In the genomic region with DNA sequence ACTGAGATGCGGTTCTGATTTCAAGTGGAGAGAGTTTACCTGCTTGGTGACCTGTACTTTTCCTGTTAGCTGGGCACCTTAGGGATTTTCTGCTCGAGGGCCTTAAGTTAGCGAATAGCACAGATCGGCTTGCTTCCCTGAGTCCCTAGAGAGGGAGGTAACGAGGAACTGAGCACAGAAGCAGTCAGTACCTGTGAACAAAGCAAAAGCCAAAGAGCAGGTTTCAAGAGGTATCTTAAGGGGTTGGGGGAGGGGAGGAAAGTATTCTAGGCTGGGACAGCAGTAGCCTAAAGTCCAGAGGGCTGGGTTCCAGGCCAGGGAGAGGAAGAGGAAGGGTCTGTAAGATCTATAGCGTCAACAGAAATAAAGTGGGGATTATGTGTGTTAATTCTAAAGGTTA, we compare ENCODE assay signal across 8 mouse cellular contexts. TPM values are rescaled to one million over a fixed set of nuclear protein-coding genes. Genes with fewer than 3 reads are reported as not detected.
DNase-seq lines count a peak whose midpoint lies in the region; ATAC-seq and TF ChIP-seq lines count a peak whose summit lies in the region.

No protein-coding gene starts in this region.

- peak overlapping the region; percentile 77 for H3K9ac ChIP-seq in embryonic facial prominence, embryonic 13.5 days
- peak overlapping the region; percentile 88 for H3K9ac ChIP-seq in liver, embryonic 16.5 days (ENCODE audit: low read depth, low read length)
- H3K9ac ChIP-seq in neural tube, embryonic 13.5 days: peak overlapping the region; percentile 74; the same call in 1 of the 2 replicates

- DNase-seq in cerebellum, adult 11-12 months: no peak
- DNase-seq in natural killer cell, adult 2 months (ENCODE audit: low spot score in 2 of 2): no peak

- H3K79me2 ChIP-seq in C2C12 (ENCODE audit: control insufficient read depth, insufficient read depth): no peaks in the 10 kb centered on the region

- H3K4me1 ChIP-seq in embryonic facial prominence, embryonic 13.5 days: peaks cover 7% of the 10 kb centered on the region
- peaks cover 11% of the 10 kb centered on the region for H3K4me1 ChIP-seq in liver, embryonic 16.5 days (ENCODE audit: control insufficient read depth, low read depth, low read length)
- H3K4me1 ChIP-seq in neural tube, embryonic 13.5 days (replicated peaks): peaks cover 13% of the 10 kb centered on the region

- no peak overlapping the region for H3K27ac ChIP-seq in embryonic facial prominence, embryonic 13.5 days
- peak overlapping the region; percentile 76 for H3K27ac ChIP-seq in liver, embryonic 16.5 days (ENCODE audit: low read length)
- no peak overlapping the region for H3K27ac ChIP-seq in neural tube, embryonic 13.5 days (replicated peaks)

- 5% methylated on average over 6 of the region's 6 CpGs for WGBS in embryonic facial prominence, embryonic 13.5 days
- WGBS in liver, embryonic 16.5 days (ENCODE audit: insufficient replicate concordance): 4% methylated on average over 6 of the region's 6 CpGs
- 8% methylated on average over 6 of the region's 6 CpGs for WGBS in neural tube, embryonic 13.5 days

- peak overlapping the region; percentile 52 for H3K4me3 ChIP-seq in C2C12 (ENCODE audit: insufficient read depth, poor library complexity, severe bottlenecking)
- peak overlapping the region; percentile 68 for H3K4me3 ChIP-seq in embryonic facial prominence, embryonic 13.5 days
- H3K4me3 ChIP-seq in liver, embryonic 16.5 days (ENCODE audit: low read depth, low read length): peak overlapping the region; percentile 87
- peak overlapping the region; percentile 56 for H3K4me3 ChIP-seq in neural tube, embryonic 13.5 days

- no peak for TF ChIP-seq CTCF in C2C12 (IDR thresholded peaks at IDR 0.05; ENCODE audit: control insufficient read depth, insufficient read depth, insufficient read length)

- no peaks in the 10 kb centered on the region for H3K9me3 ChIP-seq in embryonic facial prominence, embryonic 13.5 days
- no peaks in the 10 kb centered on the region for H3K9me3 ChIP-seq in liver, embryonic 16.5 days (replicated peaks; ENCODE audit: control insufficient read depth, low read length)
- H3K9me3 ChIP-seq in neural tube, embryonic 13.5 days: no peaks in the 10 kb centered on the region

- 0 out of 2 replicates have a peak, but pooled peaks have one; percentile 28 for ATAC-seq in cerebellum, adult (ENCODE audit: insufficient number of reproducible peaks, low FRiP score, low TSS enrichment)
- no peak for ATAC-seq in embryonic facial prominence, embryonic 13.5 days (ENCODE audit: insufficient number of reproducible peaks, insufficient read depth, low FRiP score, low TSS enrichment, low read depth)
- ATAC-seq in inflammation-experienced regulatory T-cells, adult 6 months: peak; percentile 15
- peak; percentile 41 for ATAC-seq in liver, embryonic 16.5 days (ENCODE audit: low read depth)
- ATAC-seq in neural tube, embryonic 13.5 days (ENCODE audit: low read depth): 0 out of 2 replicates have a peak, but pooled peaks have one; percentile 9

- H3K27me3 ChIP-seq in C2C12 (ENCODE audit: control insufficient read depth, insufficient read depth, insufficient read length): no peaks in the 10 kb centered on the region
- 0 out of 2 replicates have a peak, but pooled peaks cover 11% of the 10 kb centered on the region for H3K27me3 ChIP-seq in embryonic facial prominence, embryonic 13.5 days
- H3K27me3 ChIP-seq in liver, embryonic 16.5 days (ENCODE audit: control insufficient read depth, insufficient read depth, low read depth, low read length): no peaks in the 10 kb centered on the region
- peaks cover 14% of the 10 kb centered on the region for H3K27me3 ChIP-seq in neural tube, embryonic 13.5 days

- H3K36me3 ChIP-seq in C2C12 (ENCODE audit: control insufficient read depth, insufficient read depth): no peaks in the 10 kb centered on the region
- H3K36me3 ChIP-seq in embryonic facial prominence, embryonic 13.5 days: no peaks in the 10 kb centered on the region
- H3K36me3 ChIP-seq in liver, embryonic 16.5 days (ENCODE audit: control insufficient read depth, insufficient read depth): peaks cover 5% of the 10 kb centered on the region; the same call in 1 of the 2 replicates
- no peaks in the 10 kb centered on the region for H3K36me3 ChIP-seq in neural tube, embryonic 13.5 days

- H3K79me3 ChIP-seq in C2C12 (ENCODE audit: low read depth): no peaks in the 10 kb centered on the region

- no peak overlapping the region for H3ac ChIP-seq in C2C12 (ENCODE audit: control insufficient read depth, insufficient read length, low read depth)

- peak overlapping the region; percentile 87 for H3K4me2 ChIP-seq in embryonic facial prominence, embryonic 13.5 days
- peak overlapping the region; percentile 94 for H3K4me2 ChIP-seq in liver, embryonic 16.5 days (ENCODE audit: low read depth, low read length)
- peak overlapping the region; percentile 89 for H3K4me2 ChIP-seq in neural tube, embryonic 13.5 days

TF ChIP-seq in C2C12, 6 proteins besides CTCF, POLR2A, EP300 and RAD21:
- no peak for TF ChIP-seq CEBPB (IDR thresholded peaks at IDR 0.05; ENCODE audit: low read depth)
- no peak for TF ChIP-seq MYOD1 (IDR thresholded peaks at IDR 0.05; ENCODE audit: control insufficient read depth, insufficient read length, low read depth)
- TF ChIP-seq USF1 (IDR thresholded peaks at IDR 0.05; ENCODE audit: low read depth): no peak
- TF ChIP-seq MYOG (IDR thresholded peaks at IDR 0.05; ENCODE audit: control insufficient read depth, extremely low read depth, insufficient read length): no peak
- no peak for TF ChIP-seq FOSL1 (IDR thresholded peaks at IDR 0.05; ENCODE audit: insufficient read depth, low read length, poor library complexity, severe bottlenecking)
- no peak for TF ChIP-seq MAX (IDR thresholded peaks at IDR 0.05)

RNA-seq across cellular contexts. Expression of a gene that starts 0.3 kb away (rescaled TPM):
- polyA plus RNA-seq in C2C12 (2012; fragmentation: generic; extraction: Trizol): 0.41 TPM
- polyA plus RNA-seq in embryonic facial prominence, embryonic 13.5 days (2015; fragmentation: Nextera tagmentation; extraction: Ambion mirVana): 2.1 and 3.5 TPM in 2 replicates
- polyA plus RNA-seq in inflammation-experienced regulatory T-cells, adult 6 months (2017; shearing (Covaris generic)): 10 to 100 TPM; 47.2 to 59.8 (median 52.9) TPM
- polyA plus RNA-seq in liver, embryonic 16.5 days (2015; fragmentation: Nextera tagmentation; extraction: Ambion mirVana): 4.7 and 5.5 TPM in 2 replicates
- polyA plus RNA-seq in neural tube, embryonic 13.5 days (2015; fragmentation: Nextera tagmentation; extraction: Ambion mirVana): 1.2 and 1.4 TPM in 2 replicates

RNA-seq across cellular contexts. Expression of a gene that starts 1.0 kb away (rescaled TPM):
- polyA plus RNA-seq in C2C12 (2012; fragmentation: generic; extraction: Trizol): 0.66 TPM
- 3.3 and 5.1 TPM in 2 replicates for polyA plus RNA-seq in embryonic facial prominence, embryonic 13.5 days (2015; fragmentation: Nextera tagmentation; extraction: Ambion mirVana)
- polyA plus RNA-seq in inflammation-experienced regulatory T-cells, adult 6 months (2017; shearing (Covaris generic)): 10 to 100 TPM; 62.4 to 76.7 (median 76.5) TPM
- 7.3 and 7.7 TPM in 2 replicates for polyA plus RNA-seq in liver, embryonic 16.5 days (2015; fragmentation: Nextera tagmentation; extraction: Ambion mirVana)
- polyA plus RNA-seq in neural tube, embryonic 13.5 days (2015; fragmentation: Nextera tagmentation; extraction: Ambion mirVana): 2.3 and 2.4 TPM in 2 replicates

RNA-seq across cellular contexts. Expression of a gene that starts 39.3 kb away (rescaled TPM):
- 8.3 TPM for polyA plus RNA-seq in C2C12 (2012; fragmentation: generic; extraction: Trizol)
- polyA plus RNA-seq in embryonic facial prominence, embryonic 13.5 days (2015; fragmentation: Nextera tagmentation; extraction: Ambion mirVana): 38.9 and 39.9 TPM in 2 replicates
- polyA plus RNA-seq in inflammation-experienced regulatory T-cells, adult 6 months (2017; shearing (Covaris generic)): 10 to 100 TPM; 39.8 to 41.2 (median 40.9) TPM
- 31.3 and 34.1 TPM in 2 replicates for polyA plus RNA-seq in liver, embryonic 16.5 days (2015; fragmentation: Nextera tagmentation; extraction: Ambion mirVana)
- 72.7 and 74.9 TPM in 2 replicates for polyA plus RNA-seq in neural tube, embryonic 13.5 days (2015; fragmentation: Nextera tagmentation; extraction: Ambion mirVana)
